Mouse (Mus musculus) WW6 (cell line): Measurements from ENCODE around the gene Susd1.

ENCODE experiments used
- DNase-seq: peaks from one replicate; pipeline ENCODE4 v3.0.0-alpha.2; 2013; ENCODE audit warnings: low read depth, low spot score

Gene Susd1

DNA sequence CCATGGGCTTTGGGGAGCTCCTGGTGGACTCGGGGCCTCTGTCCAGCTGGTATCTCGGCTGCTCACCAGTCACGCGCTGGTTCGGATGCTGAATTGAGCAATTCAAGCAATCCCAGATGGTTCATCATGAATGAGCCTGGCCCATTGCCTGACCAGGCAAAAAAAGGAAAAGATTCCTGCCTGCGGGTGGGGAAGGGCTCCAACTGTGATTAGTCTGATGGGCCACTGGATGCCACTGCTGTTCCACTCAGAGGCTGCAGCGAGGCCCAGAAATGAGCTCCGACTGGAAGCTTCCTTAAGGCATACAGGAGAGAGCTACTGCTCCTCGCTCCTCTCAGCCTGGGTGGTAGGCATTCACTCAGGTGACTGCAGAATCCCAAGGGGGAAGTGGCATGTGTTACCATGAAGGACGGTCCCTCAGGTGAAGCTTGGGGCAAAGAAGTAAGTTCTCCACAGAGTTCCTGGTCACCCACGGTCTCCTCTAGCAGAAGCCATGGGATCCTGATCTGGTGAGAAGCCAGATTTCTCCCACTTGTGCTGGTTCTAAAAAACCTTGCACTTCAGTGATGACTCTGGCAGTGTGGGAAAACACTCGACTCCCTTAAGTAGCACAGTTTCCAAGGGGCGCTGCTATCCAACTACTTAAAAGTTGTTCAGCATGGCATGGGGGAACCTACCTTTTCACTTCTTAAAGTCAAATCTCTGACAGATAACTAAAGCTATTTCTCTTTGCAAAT is 57.3 kb downstream of the Susd1 start:
- DNase-seq, result no peak

DNA sequence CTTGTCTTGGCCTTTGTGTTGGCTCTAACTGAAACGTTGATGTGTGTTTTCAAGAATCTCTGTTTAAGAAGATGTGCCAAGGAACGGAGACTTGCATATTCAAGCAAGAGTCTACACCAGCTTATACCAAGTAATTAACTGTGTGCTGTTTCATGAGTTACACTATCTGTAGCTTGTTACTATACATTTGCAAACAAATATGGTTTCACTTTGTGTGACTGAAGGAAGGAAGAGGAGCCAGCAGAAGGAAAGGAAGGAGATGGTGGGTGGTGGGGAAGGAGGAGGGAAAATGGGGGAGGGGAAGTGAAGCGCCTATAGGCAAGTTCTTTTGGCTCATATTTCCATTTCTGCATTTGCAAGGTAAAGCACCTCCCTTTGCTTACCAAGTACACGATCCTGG is 58.0 kb downstream of the Susd1 start:
- DNase-seq, result no peak

DNA sequence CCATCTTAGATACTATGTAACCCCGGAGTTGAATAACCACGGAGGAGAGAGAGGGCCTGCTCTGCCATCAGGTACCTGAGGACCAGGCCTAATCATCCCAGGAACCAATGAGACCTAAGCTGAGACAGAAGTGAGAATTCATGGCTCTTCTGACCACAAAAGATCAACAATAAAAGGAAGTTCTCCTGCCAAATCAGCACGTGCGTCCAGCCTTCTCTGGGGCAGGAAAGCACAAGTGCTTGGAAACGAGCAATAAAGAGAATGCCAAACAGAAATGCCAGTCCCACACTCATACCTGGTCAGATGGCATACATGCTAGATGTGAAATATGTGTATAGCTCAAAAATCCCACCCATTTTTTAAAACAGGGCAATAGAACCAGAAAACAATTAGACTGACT is 58.6 kb downstream of the Susd1 start:
- DNase-seq, result no peak

DNA sequence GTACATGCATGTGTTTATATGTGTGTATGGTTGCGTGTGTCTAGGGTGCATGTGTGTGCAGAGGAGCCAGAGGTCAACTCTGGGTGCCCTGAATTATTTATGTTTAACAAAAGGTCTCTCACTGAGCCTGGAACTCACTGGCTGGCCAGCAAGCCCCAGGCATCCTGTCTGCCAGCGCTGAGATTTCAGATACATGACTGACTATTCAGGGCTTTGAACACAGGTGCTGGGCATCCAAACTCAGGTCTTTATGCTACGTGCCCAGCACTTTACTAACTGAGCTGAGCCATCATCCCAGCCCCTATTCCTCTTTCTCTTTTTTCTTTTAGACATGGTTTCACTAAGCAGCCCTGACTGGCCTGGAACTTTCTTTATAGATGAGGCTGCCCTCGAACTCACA is 59.8 kb downstream of the Susd1 start:
- DNase-seq, result no peak

DNA sequence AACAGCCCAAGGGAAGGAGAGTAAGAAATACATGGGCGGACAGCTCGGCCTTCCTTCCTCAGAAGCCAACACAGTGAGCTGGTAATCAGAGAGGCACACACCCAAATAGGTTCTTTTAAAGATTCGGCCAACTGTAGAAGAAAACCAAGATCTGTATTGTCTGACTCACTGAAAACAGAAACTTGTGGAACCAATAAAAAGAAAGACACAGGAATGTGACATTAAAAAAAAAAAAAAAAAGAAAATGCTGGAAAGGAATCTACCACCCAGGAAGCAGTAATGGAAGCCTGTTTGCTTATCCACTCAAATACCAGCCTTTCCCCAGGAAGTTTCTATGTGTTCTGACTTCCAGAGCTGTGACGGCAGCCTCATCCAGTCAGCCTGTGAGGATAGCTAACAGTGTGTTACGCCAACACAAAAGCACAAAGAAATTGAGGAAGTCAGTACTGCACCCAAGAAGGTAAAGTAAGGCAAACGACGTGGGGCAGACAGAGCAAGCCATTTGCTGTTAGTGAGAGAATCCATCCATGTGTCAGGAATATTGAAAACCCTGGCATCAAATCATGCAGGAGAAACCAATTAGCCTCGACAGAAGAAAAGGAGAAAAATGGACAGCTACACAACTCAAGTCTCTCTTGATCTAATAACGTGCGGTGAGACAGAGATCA is 64.0 kb downstream of the Susd1 start:
- DNase-seq, result no peak

DNA sequence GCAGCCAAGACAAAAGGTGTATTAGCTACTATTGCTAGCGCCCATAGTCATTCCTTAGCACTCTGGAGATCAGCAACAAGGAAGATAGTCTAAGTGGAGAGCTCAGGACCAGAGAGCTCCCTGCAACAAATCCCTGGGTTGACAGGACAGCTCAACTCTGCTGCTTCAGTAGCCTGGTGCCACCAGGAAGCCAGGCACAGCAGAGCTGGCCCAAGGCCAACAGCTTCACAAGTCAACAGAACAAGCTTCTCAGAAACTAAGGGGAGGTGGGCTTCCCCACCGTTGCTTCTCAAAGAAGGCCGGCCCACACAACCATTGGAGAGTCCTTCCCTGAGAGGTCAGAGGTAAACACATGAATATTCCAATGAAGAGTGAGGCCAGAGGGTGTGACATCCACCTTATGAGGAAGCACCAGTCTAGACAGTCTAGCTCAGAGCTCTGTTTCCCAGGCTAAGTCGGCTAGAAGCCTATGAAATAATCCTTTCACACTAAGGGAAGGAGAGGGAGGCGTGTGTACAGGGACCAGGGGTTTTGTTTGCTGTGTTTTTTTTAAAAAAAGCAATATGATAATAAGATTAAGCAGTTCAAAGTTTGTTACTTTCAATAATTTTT is 65.8 kb downstream of the Susd1 start:
- DNase-seq, result no peak

DNA sequence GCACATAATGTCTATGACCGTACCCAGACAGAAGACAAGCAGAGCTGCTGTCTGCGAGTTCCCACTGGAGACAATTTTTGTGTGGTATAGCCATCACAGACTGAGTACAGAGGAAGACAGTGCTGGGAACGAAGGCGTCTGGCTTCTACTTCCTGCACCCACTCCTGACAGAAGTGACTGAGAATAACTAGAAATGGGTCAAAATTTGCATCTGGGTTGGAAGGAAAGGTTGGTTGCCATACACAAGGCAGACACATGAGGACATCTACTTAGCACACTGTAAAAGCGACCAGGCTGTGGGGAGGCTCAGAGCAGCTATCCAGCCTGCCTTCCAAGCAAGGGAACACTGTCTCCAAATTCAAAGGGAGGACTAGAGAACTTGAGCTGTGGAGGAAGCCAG is 66.5 kb downstream of the Susd1 start:
- DNase-seq, result no peak

DNA sequence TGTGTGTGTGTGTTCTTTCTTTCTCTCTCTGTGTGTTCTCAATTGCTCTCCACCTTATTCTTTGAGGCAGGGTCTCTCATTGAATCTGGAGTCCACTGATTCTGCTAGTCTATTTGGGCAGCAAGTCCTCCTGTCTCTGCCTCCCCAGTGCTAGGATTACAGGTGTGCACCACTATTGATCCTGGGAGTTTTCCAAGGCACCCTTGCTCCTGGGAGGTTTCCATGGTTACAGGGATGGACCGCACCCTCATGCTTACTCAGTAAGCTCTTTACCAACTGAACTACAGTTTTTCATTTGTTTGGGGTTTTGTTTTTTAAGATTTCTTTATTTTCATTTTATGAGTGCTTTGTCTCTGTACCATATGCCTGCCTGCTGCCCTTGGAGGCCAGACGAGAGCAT is 68.5 kb downstream of the Susd1 start:
- no peak for DNase-seq

DNA sequence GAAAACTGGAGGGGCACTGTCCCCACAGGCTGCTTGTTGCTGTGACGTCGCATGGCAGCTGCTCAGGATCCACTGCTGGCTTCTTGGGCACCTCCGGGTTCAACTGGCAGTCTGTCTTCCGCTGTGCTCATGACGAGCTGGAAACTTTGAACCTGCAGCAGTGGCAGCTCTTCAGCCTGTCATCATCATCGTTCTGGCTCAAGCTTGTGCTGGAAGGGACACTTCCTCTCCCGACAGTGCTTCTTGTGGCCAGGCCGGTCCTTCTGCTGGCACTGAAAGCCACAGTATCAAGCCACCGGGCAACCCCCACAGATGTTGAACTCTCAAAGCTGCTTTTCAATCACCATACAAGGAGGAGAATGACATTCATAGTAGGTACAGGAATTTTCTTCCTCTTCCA is 70.3 kb downstream of the Susd1 start:
- no peak for DNase-seq

DNA sequence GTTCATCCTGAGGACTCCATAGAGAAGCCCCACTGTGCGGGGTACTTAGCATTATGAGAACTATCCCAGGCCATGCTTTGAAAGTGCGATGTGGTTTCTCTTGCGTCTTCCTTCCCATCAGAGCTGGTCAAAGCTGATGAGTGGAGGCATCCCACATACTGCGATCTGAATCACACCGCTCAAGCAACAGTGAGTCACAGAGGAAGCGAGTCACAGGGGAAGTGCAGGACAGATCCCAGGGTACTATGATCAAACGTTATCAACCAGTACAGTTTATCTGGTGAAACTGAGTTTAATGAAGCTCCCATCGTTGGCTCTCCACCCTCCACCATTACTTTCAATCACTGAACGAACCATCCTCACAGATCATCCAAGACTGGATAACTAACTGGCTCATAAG is 72.2 kb downstream of the Susd1 start:
- no peak for DNase-seq

DNA sequence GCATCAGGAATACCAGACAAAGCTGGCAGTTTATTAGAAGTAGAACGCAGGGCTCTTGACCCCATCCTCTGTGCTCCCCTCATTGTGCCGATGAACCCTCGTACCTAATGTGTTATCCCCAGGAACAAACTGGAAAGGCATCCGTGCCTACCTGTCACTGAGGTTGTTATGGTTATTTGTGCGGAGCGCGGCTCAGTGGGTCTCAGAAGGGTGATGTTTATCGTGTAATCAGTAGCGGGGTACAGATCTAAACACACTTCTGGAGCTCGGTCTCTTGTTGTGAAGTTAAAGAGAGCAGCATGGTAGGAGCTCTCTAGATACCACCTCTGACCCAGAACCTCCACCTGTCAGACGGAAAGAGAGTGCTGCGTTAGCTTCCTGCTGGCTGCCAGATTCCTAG is 72.9 kb downstream of the Susd1 start:
- DNase-seq, result no peak

DNA sequence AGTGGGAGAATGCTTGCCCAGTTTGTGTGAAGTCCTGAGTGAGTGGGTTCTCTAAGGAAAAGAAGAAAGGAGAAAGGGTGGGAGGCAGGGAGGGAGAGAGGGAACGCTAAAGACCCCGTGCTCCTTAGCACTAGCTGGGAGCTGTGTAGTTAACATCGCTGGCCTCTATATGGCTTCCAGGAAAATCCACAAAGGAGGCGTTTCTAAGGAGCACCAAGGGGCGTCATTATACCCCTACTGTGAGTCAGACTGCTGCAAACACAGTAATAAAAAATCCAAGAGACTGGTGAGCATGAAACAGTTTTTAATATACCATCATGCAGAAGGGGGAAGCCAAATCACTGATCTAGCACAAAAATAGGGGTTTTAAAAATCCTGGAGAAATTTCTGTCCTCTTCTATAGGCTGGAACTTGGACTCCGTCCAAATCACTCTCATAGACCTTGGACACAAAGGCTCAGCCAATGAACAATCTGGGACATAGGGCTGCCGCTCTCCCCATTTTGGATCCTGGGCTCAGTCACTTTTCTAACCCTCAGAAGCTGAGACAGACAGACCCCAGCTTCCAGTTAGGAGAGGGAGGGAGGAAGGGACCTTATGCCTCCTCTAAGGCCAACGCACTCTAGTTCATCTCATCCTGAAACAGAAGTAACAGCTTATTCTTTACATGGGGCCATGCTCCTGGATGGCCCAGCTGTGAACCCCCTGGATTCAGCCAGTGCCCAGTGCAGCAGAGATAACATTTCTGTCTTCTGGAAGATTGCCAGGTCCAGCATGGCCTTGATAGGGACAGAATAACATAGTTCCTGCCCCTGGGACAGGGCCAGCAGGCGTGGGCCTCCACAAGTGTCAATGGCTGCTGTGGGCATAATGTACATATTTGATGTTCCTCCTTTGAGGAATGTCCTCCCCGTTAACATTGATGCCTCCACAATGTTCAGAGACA is 73.9 kb downstream of the Susd1 start:
- no peak for DNase-seq

DNA sequence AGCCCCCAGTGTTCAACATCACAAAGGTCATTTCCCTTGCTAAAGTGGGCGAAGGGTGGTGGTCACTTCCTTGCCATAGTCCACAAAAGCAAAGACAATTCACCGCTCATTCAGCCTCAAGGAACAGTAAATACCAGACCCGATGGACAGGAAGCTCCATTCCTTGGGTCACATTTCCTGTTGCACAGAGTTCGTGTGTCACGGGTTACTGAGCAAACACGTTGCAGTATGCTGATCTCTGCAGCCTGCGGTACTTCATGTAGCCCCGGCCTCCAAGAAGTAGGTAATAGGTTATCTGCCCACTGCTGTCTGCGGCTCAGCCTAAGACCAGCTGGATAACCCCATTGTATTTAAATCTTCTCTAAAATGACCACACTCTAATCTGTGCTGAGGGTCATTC is 75.4 kb downstream of the Susd1 start:
- no peak for DNase-seq

DNA sequence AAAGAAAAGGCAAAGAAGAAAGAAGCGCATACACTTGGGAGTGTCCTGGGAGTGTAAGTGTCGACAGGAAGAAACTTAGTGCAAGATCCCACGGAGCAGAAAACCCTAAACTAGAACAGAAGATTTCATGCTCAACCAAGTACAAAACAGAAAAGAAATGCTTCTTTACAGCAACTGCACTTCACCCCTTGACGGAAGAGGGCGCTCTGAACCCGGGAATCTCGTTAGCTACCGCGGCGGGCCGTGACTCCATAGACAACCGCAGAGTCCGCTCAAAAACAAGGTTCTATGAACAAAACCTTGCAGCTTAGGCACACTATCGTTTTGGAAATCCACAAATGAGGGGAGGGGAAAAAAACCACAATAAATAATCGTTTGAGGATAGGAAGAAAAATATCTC is 77.7 kb downstream of the Susd1 start:
- peak; percentile 24 for DNase-seq

DNA sequence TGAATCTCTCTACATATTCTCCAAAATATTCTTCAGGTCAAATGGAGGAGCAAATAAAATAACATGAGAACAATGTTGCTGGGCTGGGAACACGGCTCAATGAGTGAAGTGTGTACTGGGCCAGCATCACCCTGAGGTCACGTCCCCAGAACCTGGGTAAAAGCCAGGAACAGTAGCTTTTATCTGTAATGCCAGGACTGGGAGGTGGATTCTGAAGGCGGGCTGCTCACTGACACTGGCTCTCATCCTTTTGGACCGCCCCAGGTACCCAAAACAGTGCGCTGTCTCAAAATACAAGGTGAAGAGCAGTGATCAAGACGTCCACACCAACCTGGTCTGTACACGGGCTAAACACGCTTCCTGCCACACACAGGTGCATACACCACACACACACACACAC is 78.5 kb downstream of the Susd1 start:
- no peak for DNase-seq

DNA sequence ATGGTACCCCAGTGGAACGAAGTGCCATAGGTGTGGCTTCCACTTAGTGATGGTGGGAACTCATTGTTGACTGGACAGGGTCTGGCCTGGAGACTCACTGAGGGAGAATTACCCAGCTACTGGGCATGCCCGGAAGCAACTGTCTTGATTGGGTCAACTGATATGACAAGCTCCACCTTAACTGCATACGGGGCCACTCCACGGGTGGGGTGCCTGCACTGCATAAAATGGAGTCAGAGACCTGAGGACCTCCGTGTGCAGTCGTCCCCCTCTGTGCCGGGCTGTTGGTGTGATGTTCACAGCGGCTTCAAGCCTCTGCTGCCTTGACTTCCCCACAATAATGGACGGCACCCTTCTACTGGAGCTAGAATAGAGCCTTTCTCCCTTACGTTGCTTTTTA is 79.5 kb downstream of the Susd1 start:
- DNase-seq, result no peak

DNA sequence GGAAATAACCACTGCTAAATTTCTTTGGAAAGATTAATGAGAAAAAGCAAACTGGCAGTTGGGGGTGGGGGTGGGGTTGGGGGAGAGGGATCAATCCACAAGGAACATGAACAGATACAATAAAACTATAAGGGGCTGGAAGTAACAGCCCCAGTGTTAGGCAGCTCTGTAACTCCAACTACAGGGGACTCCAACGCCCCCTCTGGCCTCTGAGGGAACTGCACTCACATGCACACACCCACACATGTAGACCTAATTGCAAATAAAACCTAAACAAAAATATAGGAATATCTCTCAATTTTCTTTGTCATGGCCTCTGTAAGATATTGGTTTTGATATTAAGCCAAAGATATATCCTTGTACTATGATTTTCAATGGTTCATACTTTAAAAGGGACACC is 83.0 kb downstream of the Susd1 start:
- DNase-seq, result no peak

DNA sequence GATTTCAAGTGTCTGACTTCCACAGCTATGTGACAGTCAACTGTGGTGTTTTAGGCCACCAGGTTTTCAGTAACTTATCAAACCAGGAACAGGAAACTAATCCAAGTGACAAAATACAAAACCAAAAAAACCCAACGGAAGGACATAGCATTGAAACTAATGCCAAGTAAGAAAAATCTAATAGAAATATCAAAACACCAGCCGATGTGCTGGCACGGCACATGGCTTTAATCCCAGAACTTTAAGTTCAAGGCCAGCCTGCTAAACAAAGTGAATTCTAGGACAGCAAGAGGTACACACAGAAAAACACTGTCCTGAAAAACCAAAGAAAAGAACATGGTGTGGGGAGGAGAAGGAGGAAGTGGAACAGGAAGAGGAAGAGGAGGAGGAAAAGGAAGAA is 83.8 kb downstream of the Susd1 start:
- DNase-seq, result no peak

DNA sequence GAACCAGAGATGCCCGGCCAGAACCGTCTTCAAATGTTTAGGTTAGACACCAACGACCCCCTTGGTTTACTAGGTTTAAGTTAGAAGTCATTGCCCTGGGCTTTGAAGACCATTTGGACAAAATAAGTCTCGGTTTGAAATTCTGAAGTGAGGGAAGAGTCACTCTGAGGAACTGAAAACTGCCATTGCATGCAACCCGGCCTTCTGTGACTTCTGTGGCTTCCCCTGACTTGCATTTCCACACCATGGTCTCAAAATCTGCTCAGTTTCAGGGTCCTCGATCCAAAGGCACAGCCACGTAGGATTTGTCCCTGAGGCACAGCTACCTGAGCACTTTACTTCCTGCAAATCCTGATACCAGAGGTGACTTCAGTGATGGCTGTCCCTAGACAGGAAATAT is 86.5 kb downstream of the Susd1 start:
- DNase-seq, result no peak

DNA sequence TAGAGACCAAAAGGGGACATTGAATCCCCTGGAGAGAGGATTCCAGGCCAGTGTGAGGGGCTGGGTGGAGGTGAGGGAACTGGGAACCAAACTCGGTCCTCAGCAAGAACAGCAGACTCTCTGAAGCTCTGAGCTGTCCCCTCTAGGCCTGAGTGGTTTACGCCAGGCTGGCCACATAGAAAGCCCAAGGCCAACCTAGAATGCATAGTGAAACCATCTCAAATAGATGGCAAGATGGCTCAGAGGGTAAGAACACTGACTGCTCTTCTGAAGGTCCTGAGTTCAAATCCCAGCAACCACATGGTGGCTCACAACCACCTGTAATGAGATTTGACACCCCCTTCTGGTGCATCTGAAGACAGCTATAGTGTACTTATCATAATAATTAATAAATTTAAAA is 88.1 kb downstream of the Susd1 start:
- DNase-seq, result no peak

DNA sequence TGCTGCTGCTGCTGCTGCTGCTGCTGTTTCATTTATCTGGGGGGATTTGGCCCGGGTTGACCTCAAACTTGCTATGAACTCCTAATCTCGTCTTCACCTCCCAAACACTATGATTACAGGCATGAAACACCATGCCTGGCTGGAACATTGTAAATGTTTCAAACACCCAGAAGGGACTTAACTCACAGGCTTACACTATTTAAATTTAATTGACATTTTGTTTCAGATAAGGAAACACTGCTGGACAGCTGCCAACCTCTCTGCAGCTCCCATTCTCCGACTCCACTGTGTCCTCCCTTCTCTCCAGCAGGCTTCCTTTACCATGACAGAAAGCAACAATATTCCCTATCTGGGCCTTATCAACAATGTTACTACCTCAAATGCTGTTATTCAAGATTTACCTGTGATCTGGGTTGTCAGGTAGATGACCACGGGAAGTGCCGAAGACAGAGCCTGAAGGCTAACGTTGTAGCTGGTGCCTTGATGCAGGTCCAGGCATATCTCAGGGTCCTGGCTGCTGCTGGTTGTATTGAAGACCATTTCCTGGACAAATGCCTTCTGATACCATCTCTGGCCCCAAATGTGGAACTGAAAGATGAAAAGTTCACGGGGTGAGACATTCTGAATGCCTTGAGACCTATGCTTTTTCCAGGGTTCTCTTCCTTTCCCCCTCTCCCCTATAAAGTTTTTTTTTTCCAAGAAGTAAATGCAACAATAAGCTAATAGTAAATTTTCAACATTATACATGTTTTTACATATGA is 88.8 kb downstream of the Susd1 start:
- no peak for DNase-seq
